Comparison of ENCODE assay signal across 14 mouse cellular contexts in genomic region chr11:69553341-69553721, GRCm38 (mm10). TPM values are rescaled to one million over a fixed set of nuclear protein-coding genes. Genes with fewer than 3 reads are reported as not detected.
DNase-seq lines count a peak whose midpoint lies in the region; ATAC-seq and TF ChIP-seq lines count a peak whose summit lies in the region.
"Had no signal": no experiment of that assay in that cellular context is flagged by ENCODE, and none has a peak within 500 bp of the region (broad histone marks: within the 10 kb centered on the region; RNA-seq: fewer than 3 reads in every experiment).

No protein-coding gene starts in this region.

- peak overlapping the region; percentile 44 for H3K4me2 ChIP-seq in hindbrain, embryonic 12.5 days (replicated peaks)
- H3K4me2 ChIP-seq in midbrain, embryonic 12.5 days (replicated peaks) = peak overlapping the region; percentile 46
- H3K4me2 ChIP-seq: liver, embryonic 12.5 days had no signal

- H3K4me1 ChIP-seq in testis, adult 2 months (ENCODE audit: control insufficient read depth, insufficient read depth, low read length) = peaks cover 36% of the 10 kb centered on the region
- H3K4me1 ChIP-seq in hindbrain, embryonic 12.5 days = peaks cover 81% of the 10 kb centered on the region
- H3K4me1 ChIP-seq in midbrain, embryonic 12.5 days = peaks cover 76% of the 10 kb centered on the region
- H3K4me1 ChIP-seq: liver, embryonic 12.5 days had no signal

- TF ChIP-seq POLR2A in testis, adult 2 months (IDR thresholded peaks at IDR 0.05; ENCODE audit: control insufficient read depth, low read depth, low read length) = no peak

- no peak for DNase-seq in testis, postnatal 14 days (ENCODE audit: low spot score)
- DNase-seq in frontal cortex, postnatal 25 days (ENCODE audit: low spot score in 2 of 2) = no peak
- no peak for DNase-seq in left cerebral cortex, adult 8-10 months (ENCODE audit: low spot score in 2 of 2)
- DNase-seq in heart, adult 9 months (ENCODE audit: low spot score in 2 of 2) = no peak
- DNase-seq: gastrocnemius, postnatal 36 days; kidney, adult 8-10 months; lung, postnatal 14 days; right cerebral cortex, adult 18-20 months had no signal

- no peaks in the 10 kb centered on the region for H3K36me3 ChIP-seq in testis, adult 2 months (ENCODE audit: control insufficient read depth, insufficient read depth, low read length)
- H3K36me3 ChIP-seq in hindbrain, embryonic 12.5 days = peaks cover 10% of the 10 kb centered on the region; the same call in 1 of the 2 replicates
- peaks cover 13% of the 10 kb centered on the region; the same call in 1 of the 2 replicates for H3K36me3 ChIP-seq in midbrain, embryonic 12.5 days
- H3K36me3 ChIP-seq: liver, embryonic 12.5 days had no signal

- H3K27ac ChIP-seq in testis, adult 2 months (ENCODE audit: control insufficient read depth, insufficient read depth, low read depth, low read length) = peak overlapping the region; percentile 41
- H3K27ac ChIP-seq in hindbrain, embryonic 12.5 days = peak overlapping the region; percentile 90
- H3K27ac ChIP-seq in midbrain, embryonic 12.5 days (replicated peaks) = peak overlapping the region; percentile 93
- H3K27ac ChIP-seq: liver, embryonic 12.5 days had no signal

- no peaks in the 10 kb centered on the region for H3K9me3 ChIP-seq in hindbrain, embryonic 12.5 days (replicated peaks)
- no peaks in the 10 kb centered on the region for H3K9me3 ChIP-seq in midbrain, embryonic 12.5 days
- H3K9me3 ChIP-seq: liver, embryonic 12.5 days had no signal

- ATAC-seq in hindbrain, embryonic 12.5 days (ENCODE audit: low FRiP score) = 0 out of 2 replicates have a peak, but pooled peaks have one; percentile 9
- ATAC-seq in midbrain, embryonic 12.5 days (ENCODE audit: low FRiP score, low read depth) = peak; percentile 25
- no peak for ATAC-seq in megakaryocyte-erythroid progenitor cell, adult 5-6 weeks (replicated peaks; ENCODE audit: low FRiP score, low TSS enrichment, poor library complexity, severe bottlenecking)
- ATAC-seq: liver, embryonic 12.5 days had no signal

- 0% methylated on average over 2 of the region's 2 CpGs for WGBS in hindbrain, embryonic 12.5 days
- 6% methylated on average over 2 of the region's 2 CpGs for WGBS in midbrain, embryonic 12.5 days

- no peak overlapping the region for H3K9ac ChIP-seq in hindbrain, embryonic 12.5 days
- 0 out of 2 replicates have a peak overlapping the region, but pooled peaks have one; percentile 2 for H3K9ac ChIP-seq in midbrain, embryonic 12.5 days (replicated peaks)
- H3K9ac ChIP-seq: liver, embryonic 12.5 days had no signal

- H3K27me3 ChIP-seq in testis, adult 2 months (ENCODE audit: control insufficient read depth, insufficient read depth, low read length) = no peaks in the 10 kb centered on the region
- H3K27me3 ChIP-seq in hindbrain, embryonic 12.5 days = 0 out of 2 replicates have a peak, but pooled peaks cover 2% of the 10 kb centered on the region
- H3K27me3 ChIP-seq in midbrain, embryonic 12.5 days = no peaks in the 10 kb centered on the region

- TF ChIP-seq CTCF in testis, adult 2 months (IDR thresholded peaks at IDR 0.05; ENCODE audit: control insufficient read depth, insufficient read depth, insufficient replicate concordance, low read depth, low read length) = no peak

- H3K4me3 ChIP-seq in testis, adult 2 months (ENCODE audit: control insufficient read depth, low read depth, low read length) = peak overlapping the region; percentile 76
- no peak overlapping the region for H3K4me3 ChIP-seq in hindbrain, embryonic 12.5 days
- H3K4me3 ChIP-seq in midbrain, embryonic 12.5 days = peak overlapping the region; percentile 18; the same call in 1 of the 2 replicates
- H3K4me3 ChIP-seq: liver, embryonic 12.5 days; myocyte had no signal

RNA-seq across cellular contexts. Expression of gene Dnah2, which starts 4.4 kb away (rescaled TPM):
- polyA plus RNA-seq in testis, adult 2 months (2012; rRNA removed) = 39.3 and 42.7 TPM in 2 replicates
- 1.4 and 2.5 TPM in 2 replicates for polyA plus RNA-seq in hindbrain, embryonic 12.5 days (2016; fragmentation: Nextera tagmentation; extraction: Ambion mirVana)
- polyA plus RNA-seq in midbrain, embryonic 12.5 days (2016; fragmentation: Nextera tagmentation; extraction: Ambion mirVana) = 1.9 and 2.3 TPM in 2 replicates
- 1 to 10 TPM; 3.3 to 4.9 (median 3.9) TPM for total RNA-seq in left cerebral cortex, adult 8-10 months (2022)
- not detected in 2 replicates for total RNA-seq in megakaryocyte-erythroid progenitor cell, adult 5-6 weeks (2014; fragmentation: Nextera tagmentation)
- not detected in 2 replicates for total RNA-seq in megakaryocyte-erythroid progenitor cell, adult 5-6 weeks (2017)

RNA-seq across cellular contexts. Expression of gene Efnb3, which starts 6.7 kb away (rescaled TPM):
- 2.7 and 3.3 TPM in 2 replicates for polyA plus RNA-seq in testis, adult 2 months (2012; rRNA removed)
- polyA plus RNA-seq in hindbrain, embryonic 12.5 days (2016; fragmentation: Nextera tagmentation; extraction: Ambion mirVana) = 95.7 and 106 TPM in 2 replicates
- polyA plus RNA-seq in midbrain, embryonic 12.5 days (2016; fragmentation: Nextera tagmentation; extraction: Ambion mirVana) = 78.3 and 84.6 TPM in 2 replicates
- 10 to 100 TPM; 89.2 to 96.6 (median 90.5) TPM for total RNA-seq in left cerebral cortex, adult 8-10 months (2022)
- total RNA-seq in megakaryocyte-erythroid progenitor cell, adult 5-6 weeks (2014; fragmentation: Nextera tagmentation) = 1.3 and 3.0 TPM in 2 replicates
- 0.50 and 0.52 TPM in 2 replicates for total RNA-seq in megakaryocyte-erythroid progenitor cell, adult 5-6 weeks (2017)

RNA-seq across cellular contexts. Expression of gene Wrap53, which starts 26.7 kb away (rescaled TPM):
- 9.5 and 9.7 TPM in 2 replicates for polyA plus RNA-seq in testis, adult 2 months (2012; rRNA removed)
- polyA plus RNA-seq in hindbrain, embryonic 12.5 days (2016; fragmentation: Nextera tagmentation; extraction: Ambion mirVana) = 29.7 and 29.9 TPM in 2 replicates
- 29.6 and 33.2 TPM in 2 replicates for polyA plus RNA-seq in midbrain, embryonic 12.5 days (2016; fragmentation: Nextera tagmentation; extraction: Ambion mirVana)
- 10 to 100 TPM; 10.1 to 13.8 (median 11.3) TPM for total RNA-seq in left cerebral cortex, adult 8-10 months (2022)
- total RNA-seq in megakaryocyte-erythroid progenitor cell, adult 5-6 weeks (2014; fragmentation: Nextera tagmentation) = 36.5 and 51.0 TPM in 2 replicates
- total RNA-seq in megakaryocyte-erythroid progenitor cell, adult 5-6 weeks (2017) = 9.6 and 14.5 TPM in 2 replicates

RNA-seq across cellular contexts. Expression of gene Trp53, which starts 26.8 kb away (rescaled TPM):
- polyA plus RNA-seq in testis, adult 2 months (2012; rRNA removed) = 22.1 TPM in 2 replicates
- 105 and 109 TPM in 2 replicates for polyA plus RNA-seq in hindbrain, embryonic 12.5 days (2016; fragmentation: Nextera tagmentation; extraction: Ambion mirVana)
- polyA plus RNA-seq in midbrain, embryonic 12.5 days (2016; fragmentation: Nextera tagmentation; extraction: Ambion mirVana) = 109 and 117 TPM in 2 replicates
- 10 to 100 TPM; 26.6 to 32.6 (median 28.2) TPM for total RNA-seq in left cerebral cortex, adult 8-10 months (2022)
- 286 and 348 TPM in 2 replicates for total RNA-seq in megakaryocyte-erythroid progenitor cell, adult 5-6 weeks (2014; fragmentation: Nextera tagmentation)
- total RNA-seq in megakaryocyte-erythroid progenitor cell, adult 5-6 weeks (2017) = 59.0 and 109 TPM in 2 replicates

RNA-seq across cellular contexts. Expression of gene Atp1b2, which starts 52.4 kb away (rescaled TPM):
- 27.9 and 40.5 TPM in 2 replicates for polyA plus RNA-seq in testis, adult 2 months (2012; rRNA removed)
- polyA plus RNA-seq in hindbrain, embryonic 12.5 days (2016; fragmentation: Nextera tagmentation; extraction: Ambion mirVana) = 12.1 and 18.5 TPM in 2 replicates
- 11.4 and 15.2 TPM in 2 replicates for polyA plus RNA-seq in midbrain, embryonic 12.5 days (2016; fragmentation: Nextera tagmentation; extraction: Ambion mirVana)
- 100 to 1,000 TPM; 400 to 455 (median 419) TPM for total RNA-seq in left cerebral cortex, adult 8-10 months (2022)
- 291 and 408 TPM in 2 replicates for total RNA-seq in megakaryocyte-erythroid progenitor cell, adult 5-6 weeks (2014; fragmentation: Nextera tagmentation)
- total RNA-seq in megakaryocyte-erythroid progenitor cell, adult 5-6 weeks (2017) = 32.8 and 68.9 TPM in 2 replicates

Comparison
In these comparisons a context has a peak if more than half of its experiments do, and no peak if none do; other contexts are left out.
1. H3K27ac ChIP-seq: peak in every context shown above with its lines; median percentile 93 in midbrain, embryonic 12.5 days; 90 in hindbrain, embryonic 12.5 days; 41 in testis, adult 2 months.
2. RNA of gene Dnah2, which starts 4.4 kb away (polyA plus RNA-seq): 39.3 to 42.7 TPM in testis, adult 2 months; 1.9 to 2.3 TPM in midbrain, embryonic 12.5 days and 1.4 to 2.5 TPM in hindbrain, embryonic 12.5 days; every median in the first group is over 10 times any median in the second.
3. RNA of gene Efnb3, which starts 6.7 kb away (polyA plus RNA-seq): 95.7 to 106 TPM in hindbrain, embryonic 12.5 days and 78.3 to 84.6 TPM in midbrain, embryonic 12.5 days; 2.7 to 3.3 TPM in testis, adult 2 months; every median in the first group is over 10 times any median in the second.